Comparison of ENCODE assay signal across 27 mouse cellular contexts in the genomic region with DNA sequence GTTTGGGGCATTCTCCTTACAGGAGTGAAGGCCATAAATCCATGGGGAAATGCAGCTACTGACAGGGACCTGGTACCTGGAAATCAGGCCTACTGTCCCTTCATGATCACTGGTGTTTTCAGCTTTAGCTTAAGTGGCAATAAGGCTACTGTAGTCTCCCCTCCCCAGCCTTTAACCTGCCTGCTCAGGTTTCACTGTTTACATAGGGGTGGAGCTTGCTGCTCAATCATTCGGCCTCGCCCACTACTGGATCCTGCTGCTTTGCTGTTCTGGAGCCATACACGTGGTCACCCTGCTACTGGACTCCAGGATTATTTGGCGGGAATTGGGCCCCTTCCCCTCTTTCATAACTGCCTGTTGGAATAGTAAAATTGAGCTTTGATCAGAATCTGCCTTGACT. TPM values are rescaled to one million over a fixed set of nuclear protein-coding genes. Genes with fewer than 3 reads are reported as not detected.
DNase-seq lines count a peak whose midpoint lies in the region; ATAC-seq and TF ChIP-seq lines count a peak whose summit lies in the region.
"Had no signal": no experiment of that assay in that cellular context is flagged by ENCODE, and none has a peak within 500 bp of the region (broad histone marks: within the 10 kb centered on the region; RNA-seq: fewer than 3 reads in every experiment).

No protein-coding gene starts in this region.

- H3K9ac ChIP-seq in intestine, embryonic 15.5 days = no peak overlapping the region
- no peak overlapping the region for H3K9ac ChIP-seq in intestine, postnatal 0 days (ENCODE audit: low read depth, low read length)
- no peak overlapping the region for H3K9ac ChIP-seq in stomach, postnatal 0 days (ENCODE audit: low read length)
- no peak overlapping the region for H3K9ac ChIP-seq in neural tube, embryonic 15.5 days (replicated peaks)
- H3K9ac ChIP-seq: embryonic facial prominence, embryonic 12.5 days; embryonic facial prominence, embryonic 15.5 days; forebrain, postnatal 0 days; hindbrain, embryonic 12.5 days; hindbrain, embryonic 15.5 days had no signal

- DNase-seq in embryo, embryonic 10 days (ENCODE audit: low spot score) = peak; percentile 4
- DNase-seq in embryo, embryonic 9.5 days (ENCODE audit: extremely low spot score) = peak; percentile 0
- peak; percentile 12 for DNase-seq in stomach, postnatal 0 days (ENCODE audit: low spot score)
- no peak for DNase-seq in spleen, adult 18-20 months
- DNase-seq: adrenal gland, postnatal 10 days; adrenal gland, postnatal 36 days; cerebellum, adult 11 months; cerebellum, adult 2 months; cerebellum, adult 9-11 months; cerebellum, postnatal 25 days; forebrain, postnatal 0 days; gastrocnemius, adult 2 months; gastrocnemius, postnatal 14 days; heart, adult 11 months had no signal

- no peaks in the 10 kb centered on the region for H3K4me1 ChIP-seq in intestine, embryonic 15.5 days (replicated peaks)
- no peaks in the 10 kb centered on the region for H3K4me1 ChIP-seq in intestine, postnatal 0 days (replicated peaks; ENCODE audit: control insufficient read depth, insufficient read depth, low read length)
- H3K4me1 ChIP-seq in stomach, postnatal 0 days (replicated peaks; ENCODE audit: control insufficient read depth, insufficient read depth) = no peaks in the 10 kb centered on the region
- no peaks in the 10 kb centered on the region for H3K4me1 ChIP-seq in neural tube, embryonic 15.5 days
- H3K4me1 ChIP-seq: embryonic facial prominence, embryonic 12.5 days; embryonic facial prominence, embryonic 15.5 days; hindbrain, embryonic 12.5 days; hindbrain, embryonic 15.5 days had no signal

- no peak overlapping the region for H3K27ac ChIP-seq in intestine, embryonic 15.5 days
- no peak overlapping the region for H3K27ac ChIP-seq in intestine, postnatal 0 days (ENCODE audit: low read depth, low read length)
- H3K27ac ChIP-seq in stomach, postnatal 0 days (replicated peaks) = no peak overlapping the region
- no peak overlapping the region for H3K27ac ChIP-seq in neural tube, embryonic 15.5 days (replicated peaks)
- H3K27ac ChIP-seq: embryonic facial prominence, embryonic 12.5 days; embryonic facial prominence, embryonic 15.5 days; gastrocnemius, adult 2 months; hindbrain, embryonic 12.5 days; hindbrain, embryonic 15.5 days had no signal

- no peaks in the 10 kb centered on the region for H3K36me3 ChIP-seq in intestine, embryonic 15.5 days
- no peaks in the 10 kb centered on the region for H3K36me3 ChIP-seq in intestine, postnatal 0 days (ENCODE audit: control insufficient read depth, insufficient read depth)
- no peaks in the 10 kb centered on the region for H3K36me3 ChIP-seq in stomach, postnatal 0 days (ENCODE audit: control insufficient read depth, insufficient read depth, low read length)
- H3K36me3 ChIP-seq in neural tube, embryonic 15.5 days = no peaks in the 10 kb centered on the region
- H3K36me3 ChIP-seq: embryonic facial prominence, embryonic 12.5 days; embryonic facial prominence, embryonic 15.5 days; hindbrain, embryonic 12.5 days; hindbrain, embryonic 15.5 days had no signal

- TF ChIP-seq CTCF in intestine, postnatal 0 days (IDR thresholded peaks at IDR 0.05; ENCODE audit: low read depth) = no peak
- no peak for TF ChIP-seq CTCF in stomach, postnatal 0 days (IDR thresholded peaks at IDR 0.05; ENCODE audit: low read depth)

- H3K9me3 ChIP-seq in intestine, embryonic 15.5 days = no peaks in the 10 kb centered on the region
- H3K9me3 ChIP-seq in intestine, postnatal 0 days (ENCODE audit: control insufficient read depth) = no peaks in the 10 kb centered on the region
- no peaks in the 10 kb centered on the region for H3K9me3 ChIP-seq in stomach, postnatal 0 days (ENCODE audit: control insufficient read depth, low read length)
- no peaks in the 10 kb centered on the region for H3K9me3 ChIP-seq in neural tube, embryonic 15.5 days (replicated peaks)
- H3K9me3 ChIP-seq: embryonic facial prominence, embryonic 12.5 days; embryonic facial prominence, embryonic 15.5 days; hindbrain, embryonic 12.5 days; hindbrain, embryonic 15.5 days had no signal

- peak; percentile 65; the same call in 1 of the 2 replicates for ATAC-seq in intestine, embryonic 15.5 days
- no peak for ATAC-seq in intestine, postnatal 0 days
- no peak for ATAC-seq in stomach, postnatal 0 days (ENCODE audit: low FRiP score, low TSS enrichment)
- no peak for ATAC-seq in neural tube, embryonic 15.5 days (ENCODE audit: low FRiP score)
- ATAC-seq: forebrain, embryonic 14.5 days; forebrain, postnatal 0 days had no signal

- no peak overlapping the region for H3K4me2 ChIP-seq in intestine, embryonic 15.5 days (replicated peaks)
- H3K4me2 ChIP-seq in intestine, postnatal 0 days (replicated peaks; ENCODE audit: low read depth) = no peak overlapping the region
- no peak overlapping the region for H3K4me2 ChIP-seq in stomach, postnatal 0 days (replicated peaks; ENCODE audit: low read depth)
- H3K4me2 ChIP-seq in neural tube, embryonic 15.5 days = no peak overlapping the region
- H3K4me2 ChIP-seq: embryonic facial prominence, embryonic 12.5 days; embryonic facial prominence, embryonic 15.5 days; heart, embryonic 11.5 days; hindbrain, embryonic 12.5 days; hindbrain, embryonic 15.5 days had no signal

- H3K27me3 ChIP-seq in intestine, embryonic 15.5 days (replicated peaks) = no peaks in the 10 kb centered on the region
- H3K27me3 ChIP-seq in intestine, postnatal 0 days (replicated peaks; ENCODE audit: control insufficient read depth, insufficient read depth, low read length) = no peaks in the 10 kb centered on the region
- H3K27me3 ChIP-seq in stomach, postnatal 0 days (ENCODE audit: control insufficient read depth, insufficient read depth, low read length) = no peaks in the 10 kb centered on the region
- H3K27me3 ChIP-seq in neural tube, embryonic 15.5 days (replicated peaks) = no peaks in the 10 kb centered on the region; the same call in 1 of the 2 replicates
- H3K27me3 ChIP-seq: embryonic facial prominence, embryonic 15.5 days; hindbrain, embryonic 12.5 days; hindbrain, embryonic 15.5 days had no signal

- 34% methylated on average over 4 of the region's 4 CpGs for WGBS in intestine, embryonic 15.5 days
- 27% methylated on average over 4 of the region's 4 CpGs for WGBS in intestine, postnatal 0 days
- 28% methylated on average over 4 of the region's 4 CpGs for WGBS in stomach, postnatal 0 days
- 52% methylated on average over 4 of the region's 4 CpGs for WGBS in neural tube, embryonic 15.5 days

- no peak for TF ChIP-seq EP300 in stomach, postnatal 0 days (optimal IDR thresholded peaks at IDR 0.05)

- no peak overlapping the region for H3K4me3 ChIP-seq in intestine, embryonic 15.5 days (replicated peaks)
- no peak overlapping the region for H3K4me3 ChIP-seq in intestine, postnatal 0 days (ENCODE audit: low read depth, low read length)
- H3K4me3 ChIP-seq in stomach, postnatal 0 days (ENCODE audit: low read depth, low read length) = no peak overlapping the region
- no peak overlapping the region for H3K4me3 ChIP-seq in neural tube, embryonic 15.5 days (replicated peaks)
- H3K4me3 ChIP-seq: embryonic facial prominence, embryonic 12.5 days; embryonic facial prominence, embryonic 15.5 days; gastrocnemius, adult 2 months; hindbrain, embryonic 12.5 days; hindbrain, embryonic 15.5 days had no signal

RNA-seq across cellular contexts. Expression of gene Dmrtc1c1, which starts 36.9 kb away (rescaled TPM):
- polyA plus RNA-seq in intestine, embryonic 15.5 days (2015; fragmentation: Nextera tagmentation; extraction: Ambion mirVana) = not detected in 2 replicates
- not detected in 2 replicates for polyA plus RNA-seq in intestine, postnatal 0 days (2015; fragmentation: Nextera tagmentation; extraction: Ambion mirVana)
- not detected in 2 replicates for polyA plus RNA-seq in stomach, postnatal 0 days (2015; fragmentation: Nextera tagmentation; extraction: Ambion mirVana)
- polyA plus RNA-seq in neural tube, embryonic 15.5 days (2015; fragmentation: Nextera tagmentation; extraction: Ambion mirVana) = not detected in 2 replicates
- polyA plus RNA-seq: cerebellum, adult 2 months; embryonic facial prominence, embryonic 12.5 days; embryonic facial prominence, embryonic 15.5 days; forebrain, embryonic 11.5 days; forebrain, embryonic 14.5 days; forebrain, postnatal 0 days; frontal cortex, adult 2 months; heart, embryonic 11.5 days; heart, embryonic 14.5 days; heart, postnatal 0 days; hindbrain, embryonic 12.5 days; hindbrain, embryonic 15.5 days had no signal

RNA-seq across cellular contexts. Expression of gene Dmrtc1b, which starts 58.2 kb away (rescaled TPM):
- polyA plus RNA-seq in intestine, embryonic 15.5 days (2015; fragmentation: Nextera tagmentation; extraction: Ambion mirVana) = not detected in 2 replicates
- polyA plus RNA-seq in intestine, postnatal 0 days (2015; fragmentation: Nextera tagmentation; extraction: Ambion mirVana) = not detected in 2 replicates
- polyA plus RNA-seq in stomach, postnatal 0 days (2015; fragmentation: Nextera tagmentation; extraction: Ambion mirVana) = not detected in 2 replicates
- not detected in 2 replicates for polyA plus RNA-seq in neural tube, embryonic 15.5 days (2015; fragmentation: Nextera tagmentation; extraction: Ambion mirVana)
- polyA plus RNA-seq: cerebellum, adult 2 months; embryonic facial prominence, embryonic 12.5 days; embryonic facial prominence, embryonic 15.5 days; forebrain, embryonic 11.5 days; forebrain, embryonic 14.5 days; forebrain, postnatal 0 days; frontal cortex, adult 2 months; heart, embryonic 11.5 days; heart, embryonic 14.5 days; heart, postnatal 0 days; hindbrain, embryonic 12.5 days; hindbrain, embryonic 15.5 days had no signal

RNA-seq across cellular contexts. Expression of gene Gm9112, which starts 58.4 kb away (rescaled TPM):
- not detected in 2 replicates for polyA plus RNA-seq in intestine, embryonic 15.5 days (2015; fragmentation: Nextera tagmentation; extraction: Ambion mirVana)
- polyA plus RNA-seq in intestine, postnatal 0 days (2015; fragmentation: Nextera tagmentation; extraction: Ambion mirVana) = not detected in 2 replicates
- polyA plus RNA-seq in stomach, postnatal 0 days (2015; fragmentation: Nextera tagmentation; extraction: Ambion mirVana) = not detected in 2 replicates
- not detected in 2 replicates for polyA plus RNA-seq in neural tube, embryonic 15.5 days (2015; fragmentation: Nextera tagmentation; extraction: Ambion mirVana)
- polyA plus RNA-seq: cerebellum, adult 2 months; embryonic facial prominence, embryonic 12.5 days; embryonic facial prominence, embryonic 15.5 days; forebrain, embryonic 11.5 days; forebrain, embryonic 14.5 days; forebrain, postnatal 0 days; frontal cortex, adult 2 months; heart, embryonic 11.5 days; heart, embryonic 14.5 days; heart, postnatal 0 days; hindbrain, embryonic 12.5 days; hindbrain, embryonic 15.5 days had no signal

Comparison
In these comparisons a context has a peak if more than half of its experiments do, and no peak if none do; other contexts are left out.
1. DNase-seq: peak in embryo, embryonic 10 days (single experiment), embryo, embryonic 9.5 days (single experiment) and stomach, postnatal 0 days (single experiment); none in spleen, adult 18-20 months (0 of 2).